Mouse (Mus musculus) liver, adult 2 months (tissue): ENCODE data around the gene Prg2. TPM values are rescaled to one million over a fixed set of nuclear protein-coding genes. Genes with fewer than 3 reads are reported as not detected.

ENCODE experiments used
- DNase-seq: peaks from one replicate; pipeline ENCODE4 v3.0.0-alpha.2; 2011; ENCODE audit warnings: low read depth, low spot score; ENCODE audit errors: extremely low read depth
- H3K27ac ChIP-seq: fragments of 200-500 bp; replicated peaks from 2 replicates; pipeline ENCODE4 v1.5.1; 2012; ENCODE audit warnings: low read depth, mild to moderate bottlenecking, control low read depth, inconsistent platforms, low read length; ENCODE audit not compliant: insufficient read depth
- H3K27me3 ChIP-seq: fragments of 200-500 bp; 2 replicates; pipeline ENCODE4 v1.6.1; 2012; ENCODE audit warnings: mild to moderate bottlenecking, moderate library complexity, low read length, inconsistent platforms; ENCODE audit not compliant: control insufficient read depth, insufficient read depth
- H3K36me3 ChIP-seq: fragments of 200-500 bp; 2 replicates; pipeline ENCODE4 v1.6.1; 2012; ENCODE audit warnings: low read length, inconsistent platforms; ENCODE audit not compliant: control insufficient read depth, insufficient read depth
- H3K4me1 ChIP-seq: fragments of 200-500 bp; 2 replicates; pipeline ENCODE4 v1.6.1; 2011; ENCODE audit warnings: low read length; ENCODE audit not compliant: control insufficient read depth, insufficient read depth
- H3K4me3 ChIP-seq: fragments of 200-500 bp; 2 replicates; pipeline ENCODE4 v1.5.1; 2011; ENCODE audit warnings: low read depth, mild to moderate bottlenecking, control low read depth, low read length, moderate library complexity; ENCODE audit not compliant: insufficient read depth
- H3K79me2 ChIP-seq: fragments of 200-500 bp; 2 replicates; pipeline ENCODE4 v1.6.1; 2012; ENCODE audit warnings: inconsistent platforms, mild to moderate bottlenecking, low read length, moderate library complexity; ENCODE audit not compliant: control insufficient read depth, insufficient read depth
- H3K9ac ChIP-seq: fragments of 200-500 bp; 2 replicates; pipeline ENCODE4 v1.6.1; 2012; ENCODE audit warnings: low read depth, mild to moderate bottlenecking, control low read depth, inconsistent platforms, low read length
- CTCF ChIP-seq: fragments of 200-500 bp; IDR thresholded peaks from 2 replicates; pipeline ENCODE4 v1.5.1; 2011; ENCODE audit warnings: low read depth, low read length, control low read depth
- POLR2A ChIP-seq: fragments of 200-500 bp; IDR thresholded peaks from 2 replicates; pipeline ENCODE4 v1.6.1; 2011; ENCODE audit warnings: low read length, control low read depth; ENCODE audit not compliant: insufficient read depth; ENCODE audit errors: extremely low read depth
- WGBS: fragments of 180-500 bp; shearing (Covaris S2); methylation state at CpG from one replicate; pipeline ENCODE4 v1.1.7; 2018; 5-methylcytosine and 5-hydroxymethylcytosine counted together
- polyA plus RNA-seq: library from polyadenylated mRNA; depleted of rRNA; stranded (reverse); fragments of >200 nt; gene quantifications from 2 replicates; pipeline ENCODE4 v1.2.3, GENCODE M21; 2012; rRNA removed
- total RNA-seq: library from RNA; depleted of rRNA; stranded (reverse); fragments of >200 nt; gene quantifications from 2 replicates; pipeline ENCODE4 v1.2.3, GENCODE M21; 2014; rRNA removed

Prg2 gene
- total and polyA plus RNA-seq, 2 experiments, result 0.11 TPM; not detected in 1

GRCm38 (mm10) chr2:85022043-85022442 lies 41.8 kb downstream of the Prg2 start:
- no peaks in the 10 kb centered on the region for H3K36me3 ChIP-seq
- TF ChIP-seq POLR2A (no peak), CTCF (peak; percentile 82)
- no peaks in the 10 kb centered on the region for H3K79me2 ChIP-seq
- H3K4me3 ChIP-seq, result no peak overlapping the region
- 31% methylated on average over 4 of the region's 4 CpGs for WGBS
- H3K4me1 ChIP-seq, result peaks cover 6% of the 10 kb centered on the region
- no peak overlapping the region for H3K9ac ChIP-seq
- no peaks in the 10 kb centered on the region for H3K27me3 ChIP-seq
- DNase-seq, result peak; percentile 42
- no peak overlapping the region for H3K27ac ChIP-seq

- WGBS, result 79% methylated on average over 3 of the region's 3 CpGs
- TF ChIP-seq POLR2A, result no peak
- no peak overlapping the region for H3K4me3 ChIP-seq
These were observed 45.9 kb downstream of the Prg2 start for GRCm38 (mm10) chr2:85026178-85026577.

GRCm38 (mm10) chr2:85027281-85027680 lies 47.0 kb downstream of the Prg2 start:
- no peak overlapping the region for H3K27ac ChIP-seq
- no peak for TF ChIP-seq CTCF
- TF ChIP-seq POLR2A, result no peak

More at GRCm38 (mm10) chr2:85026178-85026577, 45.9 kb downstream of the Prg2 start:
- no peak overlapping the region for H3K27ac ChIP-seq
- no peaks in the 10 kb centered on the region for H3K36me3 ChIP-seq
- no peaks in the 10 kb centered on the region for H3K79me2 ChIP-seq
- no peaks in the 10 kb centered on the region for H3K27me3 ChIP-seq
- H3K4me1 ChIP-seq, result peaks cover 4% of the 10 kb centered on the region
- DNase-seq, result no peak
- H3K9ac ChIP-seq, result no peak overlapping the region

GRCm38 (mm10) chr2:85029897-85030296 lies 49.6 kb downstream of the Prg2 start:
- no peak overlapping the region for H3K4me3 ChIP-seq
- 81% methylated on average over 6 of the region's 6 CpGs for WGBS
- H3K27me3 ChIP-seq, result no peaks in the 10 kb centered on the region
- no peak overlapping the region for H3K9ac ChIP-seq
- H3K4me1 ChIP-seq, result no peaks in the 10 kb centered on the region
- H3K79me2 ChIP-seq, result no peaks in the 10 kb centered on the region
- TF ChIP-seq CTCF, result no peak
- no peak for TF ChIP-seq POLR2A
- no peaks in the 10 kb centered on the region for H3K36me3 ChIP-seq
- no peak overlapping the region for H3K27ac ChIP-seq
- DNase-seq, result no peak

More at GRCm38 (mm10) chr2:85027281-85027680, 47.0 kb downstream of the Prg2 start:
- H3K79me2 ChIP-seq, result no peaks in the 10 kb centered on the region
- no peaks in the 10 kb centered on the region for H3K4me1 ChIP-seq
- no peak overlapping the region for H3K9ac ChIP-seq
- H3K27me3 ChIP-seq, result no peaks in the 10 kb centered on the region
- WGBS, result 73% methylated on average over 5 of the region's 5 CpGs
- DNase-seq, result no peak
- H3K36me3 ChIP-seq, result no peaks in the 10 kb centered on the region
- H3K4me3 ChIP-seq, result no peak overlapping the region

GRCm38 (mm10) chr2:85030989-85031388 lies 50.7 kb downstream of the Prg2 start:
- TF ChIP-seq POLR2A, result no peak
- TF ChIP-seq CTCF, result no peak
- DNase-seq, result no peak
- no peaks in the 10 kb centered on the region for H3K36me3 ChIP-seq
- H3K4me1 ChIP-seq, result no peaks in the 10 kb centered on the region
- no peak overlapping the region for H3K4me3 ChIP-seq
- H3K27ac ChIP-seq, result no peak overlapping the region
- WGBS, result 74% methylated on average over 6 of the region's 6 CpGs
- no peak overlapping the region for H3K9ac ChIP-seq
- no peaks in the 10 kb centered on the region for H3K27me3 ChIP-seq
- H3K79me2 ChIP-seq, result no peaks in the 10 kb centered on the region

GRCm38 (mm10) chr2:85033121-85033520 lies 52.9 kb downstream of the Prg2 start:
- H3K9ac ChIP-seq, result no peak overlapping the region
- H3K36me3 ChIP-seq, result no peaks in the 10 kb centered on the region
- H3K4me3 ChIP-seq, result no peak overlapping the region
- no peak for DNase-seq
- peaks cover 8% of the 10 kb centered on the region for H3K4me1 ChIP-seq
- TF ChIP-seq CTCF (no peak), POLR2A (no peak)
- H3K79me2 ChIP-seq, result peaks cover 1% of the 10 kb centered on the region; the same call in 1 of the 2 replicates
- 88% methylated on average over 2 of the region's 2 CpGs for WGBS
- no peaks in the 10 kb centered on the region for H3K27me3 ChIP-seq
- no peak overlapping the region for H3K27ac ChIP-seq

Other genes starting within 250 kb of the Prg2 start
- not detected in 2 replicates for gene Ypel4, start 246.4 kb upstream of the Prg2 start, total RNA-seq
- gene Ypel4, start 246.4 kb upstream of the Prg2 start, polyA plus RNA-seq, result 0.05 TPM in 2 replicates
- 1.7 and 3.1 TPM in 2 replicates for gene Gm19426, start 236.8 kb upstream of the Prg2 start, total RNA-seq
- 1.9 and 3.0 TPM in 2 replicates for gene Gm19426, start 236.8 kb upstream of the Prg2 start, polyA plus RNA-seq
- 298 and 437 TPM in 2 replicates for gene Serping1, start 205.0 kb upstream of the Prg2 start, total RNA-seq
- gene Serping1, start 205.0 kb upstream of the Prg2 start, polyA plus RNA-seq, result 979 and 1,033 TPM in 2 replicates
- 42.4 and 44.3 TPM in 2 replicates for gene Ube2l6, start 181.6 kb upstream of the Prg2 start, total RNA-seq
- gene Ube2l6, start 181.6 kb upstream of the Prg2 start, polyA plus RNA-seq, result 99.8 and 106 TPM in 2 replicates
- 0.18 TPM in 1 of 2 replicates, not detected in the other for gene Smtnl1, start 157.8 kb upstream of the Prg2 start, total RNA-seq
- not detected in 2 replicates for gene Smtnl1, start 157.8 kb upstream of the Prg2 start, polyA plus RNA-seq
- 36.1 and 36.4 TPM in 2 replicates for gene Timm10, start 153.5 kb upstream of the Prg2 start, total RNA-seq
- 45.8 and 52.2 TPM in 2 replicates for gene Timm10, start 153.5 kb upstream of the Prg2 start, polyA plus RNA-seq
- 7.2 and 10.0 TPM in 2 replicates for gene Slc43a1, start 141.6 kb upstream of the Prg2 start, total RNA-seq
- 8.9 and 12.1 TPM in 2 replicates for gene Slc43a1, start 141.6 kb upstream of the Prg2 start, polyA plus RNA-seq
- 0.13 TPM in 1 of 2 replicates, not detected in the other for gene Rtn4rl2, start 93.8 kb upstream of the Prg2 start, total RNA-seq
- 0.29 and 0.50 TPM in 2 replicates for gene Rtn4rl2, start 93.8 kb upstream of the Prg2 start, polyA plus RNA-seq
- gene Slc43a3, start 43.9 kb upstream of the Prg2 start, total RNA-seq, result 25.7 and 26.6 TPM in 2 replicates
- gene Slc43a3, start 43.9 kb upstream of the Prg2 start, polyA plus RNA-seq, result 23.2 and 30.6 TPM in 2 replicates
- gene Prg3, start 7.8 kb downstream of the Prg2 start, total RNA-seq, result not detected in 2 replicates
- not detected in 2 replicates for gene Prg3, start 7.8 kb downstream of the Prg2 start, polyA plus RNA-seq
- 39.1 and 40.7 TPM in 2 replicates for gene Ssrp1, start 56.8 kb downstream of the Prg2 start, total RNA-seq
- 45.2 and 48.9 TPM in 2 replicates for gene Ssrp1, start 56.8 kb downstream of the Prg2 start, polyA plus RNA-seq
- 2.1 and 2.8 TPM in 2 replicates for gene P2rx3, start 57.0 kb downstream of the Prg2 start, total RNA-seq
- 1.2 and 2.1 TPM in 2 replicates for gene P2rx3, start 57.0 kb downstream of the Prg2 start, polyA plus RNA-seq
- gene Tnks1bp1, start 67.6 kb downstream of the Prg2 start, total RNA-seq, result 13.2 and 15.0 TPM in 2 replicates
- 12.3 and 13.4 TPM in 2 replicates for gene Tnks1bp1, start 67.6 kb downstream of the Prg2 start, polyA plus RNA-seq
- 0.07 and 0.09 TPM in 2 replicates for gene Aplnr, start 155.8 kb downstream of the Prg2 start, total RNA-seq
- 0.04 and 0.06 TPM in 2 replicates for gene Aplnr, start 155.8 kb downstream of the Prg2 start, polyA plus RNA-seq
- 0.07 TPM in 1 of 2 replicates, not detected in the other for gene Lrrc55, start 216.7 kb downstream of the Prg2 start, total RNA-seq
- not detected in 2 replicates for gene Lrrc55, start 216.7 kb downstream of the Prg2 start, polyA plus RNA-seq